Mouse (Mus musculus): ENCODE data around the gene Glod4. TPM values are rescaled to one million over a fixed set of nuclear protein-coding genes. Genes with fewer than 3 reads are reported as not detected.

Gene Glod4
- polyA plus RNA-seq, 1 experiment: 1.6 TPM

DNA sequence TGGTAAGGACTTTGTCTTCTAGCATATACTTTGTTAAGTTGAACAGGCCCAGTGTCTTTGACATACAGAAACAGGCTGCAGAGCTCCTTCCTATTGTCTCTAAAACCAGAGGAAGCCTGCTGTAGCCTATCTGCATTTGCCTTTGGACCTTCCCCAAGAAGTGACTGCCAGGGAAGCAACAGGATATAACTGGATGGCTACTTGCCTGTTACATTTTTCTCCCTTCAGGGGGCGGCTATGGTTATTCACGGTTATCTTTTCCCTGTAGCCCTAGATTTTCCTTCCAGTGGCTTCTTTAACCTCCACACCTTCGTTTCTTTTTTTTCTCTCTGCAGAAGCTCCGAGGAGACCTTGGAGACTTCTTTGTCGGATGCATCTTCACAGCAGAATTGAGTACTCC, 36.7 kb downstream of the Glod4 start:
- H3K27ac ChIP-seq (ENCODE audit: insufficient read depth, low read depth, low read length): no peak overlapping the region
- no peak for TF ChIP-seq POLR2A (IDR thresholded peaks at IDR 0.05; ENCODE audit: low read depth, low read length)
- no peak for TF ChIP-seq CTCF (IDR thresholded peaks at IDR 0.05; ENCODE audit: extremely low read depth, insufficient read length, insufficient replicate concordance, low read depth, low read length)

GRCm38 (mm10) chr11:76201761-76202674, 41.5 kb downstream of the Glod4 start:
- under 1% methylated on average over 90 of the region's 90 CpGs for WGBS
- peak overlapping the region; percentile 86 for H3K4me3 ChIP-seq (ENCODE audit: low read depth, low read length)
- TF ChIP-seq CTCF (IDR thresholded peaks at IDR 0.05; ENCODE audit: extremely low read depth, insufficient read length, insufficient replicate concordance, low read depth, low read length) (no peak), POLR2A (IDR thresholded peaks at IDR 0.05; ENCODE audit: low read depth, low read length) (peak; percentile 68; the same call in 1 of the 2 replicates)
- no peaks in the 10 kb centered on the region for H3K27me3 ChIP-seq (ENCODE audit: control insufficient read depth, insufficient read depth, low read length)
- no peak overlapping the region for H3K27ac ChIP-seq (ENCODE audit: insufficient read depth, low read depth, low read length)
- peaks cover 4% of the 10 kb centered on the region for H3K4me1 ChIP-seq (ENCODE audit: control insufficient read depth, insufficient read depth, insufficient read length, low read length)
- no peaks in the 10 kb centered on the region for H3K36me3 ChIP-seq (ENCODE audit: control insufficient read depth, insufficient read depth, low read length)

More for the DNA sequence above, 36.7 kb downstream of the Glod4 start:
- Histone ChIP-seq H3K27me3 (ENCODE audit: control insufficient read depth, insufficient read depth, low read length) (no peaks in the 10 kb centered on the region), H3K36me3 (ENCODE audit: control insufficient read depth, insufficient read depth, low read length) (peaks cover 5% of the 10 kb centered on the region; the same call in 1 of the 2 replicates), H3K4me3 (ENCODE audit: low read depth, low read length) (no peak overlapping the region), H3K4me1 (ENCODE audit: control insufficient read depth, insufficient read depth, insufficient read length, low read length) (no peaks in the 10 kb centered on the region; the same call in 1 of the 2 replicates)
- WGBS: 82% methylated on average over 5 of the region's 5 CpGs

- 27% methylated on average over 8 of the region's 8 CpGs for WGBS
- TF ChIP-seq POLR2A (IDR thresholded peaks at IDR 0.05; ENCODE audit: low read depth, low read length) (no peak), CTCF (IDR thresholded peaks at IDR 0.05; ENCODE audit: extremely low read depth, insufficient read length, insufficient replicate concordance, low read depth, low read length) (no peak)
- Histone ChIP-seq H3K4me1 (ENCODE audit: control insufficient read depth, insufficient read depth, insufficient read length, low read length) (peaks cover 10% of the 10 kb centered on the region), H3K27ac (ENCODE audit: insufficient read depth, low read depth, low read length) (peak overlapping the region; percentile 77), H3K36me3 (ENCODE audit: control insufficient read depth, insufficient read depth, low read length) (no peaks in the 10 kb centered on the region), H3K4me3 (ENCODE audit: low read depth, low read length) (peak overlapping the region; percentile 28), H3K27me3 (ENCODE audit: control insufficient read depth, insufficient read depth, low read length) (no peaks in the 10 kb centered on the region)
Measured at GRCm38 (mm10) chr11:76196977-76197469, 46.5 kb downstream of the Glod4 start.

- 17% methylated on average over 8 of the region's 8 CpGs for WGBS
- TF ChIP-seq POLR2A (IDR thresholded peaks at IDR 0.05; ENCODE audit: low read depth, low read length): no peak
- no peak for TF ChIP-seq CTCF (IDR thresholded peaks at IDR 0.05; ENCODE audit: extremely low read depth, insufficient read length, insufficient replicate concordance, low read depth, low read length)
- Histone ChIP-seq H3K36me3 (ENCODE audit: control insufficient read depth, insufficient read depth, low read length) (no peaks in the 10 kb centered on the region), H3K4me1 (ENCODE audit: control insufficient read depth, insufficient read depth, insufficient read length, low read length) (peaks cover 7% of the 10 kb centered on the region; the same call in 1 of the 2 replicates), H3K4me3 (ENCODE audit: low read depth, low read length) (peak overlapping the region; percentile 2; the same call in 1 of the 2 replicates), H3K27me3 (ENCODE audit: control insufficient read depth, insufficient read depth, low read length) (no peaks in the 10 kb centered on the region), H3K27ac (ENCODE audit: insufficient read depth, low read depth, low read length) (peak overlapping the region; percentile 77)
Measured at GRCm38 (mm10) chr11:76196275-76196976, 47.1 kb downstream of the Glod4 start.

GRCm38 (mm10) chr11:76186908-76187307, 56.6 kb downstream of the Glod4 start:
- 87% methylated on average over 6 of the region's 6 CpGs for WGBS
- Histone ChIP-seq H3K27me3 (ENCODE audit: control insufficient read depth, insufficient read depth, low read length) (no peaks in the 10 kb centered on the region), H3K36me3 (ENCODE audit: control insufficient read depth, insufficient read depth, low read length) (0 out of 2 replicates have a peak, but pooled peaks cover 2% of the 10 kb centered on the region), H3K4me3 (ENCODE audit: low read depth, low read length) (no peak overlapping the region), H3K4me1 (ENCODE audit: control insufficient read depth, insufficient read depth, insufficient read length, low read length) (no peaks in the 10 kb centered on the region), H3K27ac (ENCODE audit: insufficient read depth, low read depth, low read length) (no peak overlapping the region)
- no peak for TF ChIP-seq CTCF (IDR thresholded peaks at IDR 0.05; ENCODE audit: extremely low read depth, insufficient read length, insufficient replicate concordance, low read depth, low read length)
- TF ChIP-seq POLR2A (IDR thresholded peaks at IDR 0.05; ENCODE audit: low read depth, low read length): no peak

DNA sequence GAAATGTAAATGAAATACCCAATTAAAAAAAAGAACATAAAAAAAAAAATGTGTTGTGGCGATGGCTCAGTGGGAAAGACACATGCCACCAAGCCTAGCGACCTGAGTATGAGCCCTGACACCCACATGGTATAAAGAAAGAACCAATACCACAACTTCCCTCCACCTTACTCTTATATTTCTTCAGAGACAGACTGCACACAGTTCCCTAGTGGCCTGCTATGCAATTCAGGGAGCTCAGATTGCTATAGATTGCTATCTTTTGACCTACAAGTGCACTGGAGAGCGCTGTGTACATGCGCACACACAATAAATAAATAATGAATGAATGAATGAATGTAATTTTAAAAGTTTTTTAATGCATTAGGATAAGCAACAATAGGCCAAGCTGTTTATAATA, 59.8 kb downstream of the Glod4 start:
- TF ChIP-seq POLR2A (IDR thresholded peaks at IDR 0.05; ENCODE audit: low read depth, low read length) (no peak), CTCF (IDR thresholded peaks at IDR 0.05; ENCODE audit: extremely low read depth, insufficient read length, insufficient replicate concordance, low read depth, low read length) (no peak)
- Histone ChIP-seq H3K27ac (ENCODE audit: insufficient read depth, low read depth, low read length) (no peak overlapping the region), H3K4me1 (ENCODE audit: control insufficient read depth, insufficient read depth, insufficient read length, low read length) (no peaks in the 10 kb centered on the region), H3K4me3 (ENCODE audit: low read depth, low read length) (no peak overlapping the region), H3K36me3 (ENCODE audit: control insufficient read depth, insufficient read depth, low read length) (0 out of 2 replicates have a peak, but pooled peaks cover 2% of the 10 kb centered on the region), H3K27me3 (ENCODE audit: control insufficient read depth, insufficient read depth, low read length) (no peaks in the 10 kb centered on the region)
- WGBS: 90% methylated on average over 4 of the region's 4 CpGs

Data from small intestine, adult 2 months (tissue).